Mouse (Mus musculus) lung, adult 2 months (tissue): ENCODE results near the gene Nfkb2.

ENCODE experiments used
- CTCF ChIP-seq: fragments of 200-500 bp; IDR thresholded peaks from 2 replicates; pipeline ENCODE4 v1.5.1; 2011; ENCODE audit warnings: mild to moderate bottlenecking, low read length, control low read depth; ENCODE audit not compliant: insufficient read depth
- POLR2A ChIP-seq: fragments of 200-500 bp; IDR thresholded peaks from 2 replicates; pipeline ENCODE4 v1.6.1; 2011; ENCODE audit warnings: low read depth, mild to moderate bottlenecking, control low read depth, low read length, borderline replicate concordance; ENCODE audit errors: extremely low read depth

DNA sequence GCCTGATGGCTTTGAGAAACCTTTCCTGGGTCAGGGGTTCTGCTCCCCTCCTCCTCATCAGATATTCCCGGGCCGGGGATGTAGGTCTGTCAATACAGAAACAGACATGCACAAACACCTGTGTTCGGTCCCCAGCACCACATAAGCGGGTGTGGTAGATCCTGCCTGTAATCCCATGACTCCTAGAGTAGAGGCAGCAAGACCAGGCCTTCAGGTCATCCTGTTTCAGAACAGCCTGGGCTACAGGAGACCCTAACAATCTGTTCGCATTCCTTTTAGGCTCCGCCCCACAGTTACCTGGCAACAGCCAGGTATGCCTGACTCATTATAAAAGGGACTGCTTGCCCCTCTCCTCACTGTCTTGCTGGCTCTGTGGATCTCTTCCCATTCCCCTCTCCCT is 45.4 kb downstream of the Nfkb2 start:
- TF ChIP-seq CTCF = no peak
- TF ChIP-seq POLR2A = no peak
